Mouse (Mus musculus) neural tube, embryonic 11.5 days (tissue): Measurements from ENCODE around the gene Itga2. TPM values are rescaled to one million over a fixed set of nuclear protein-coding genes. Genes with fewer than 3 reads are reported as not detected.

Source experiments
- ATAC-seq: fragments of 200-750 bp; cut with Nextera tagmentation; 2 replicates; pipeline ENCODE4 v1.8.0; 2017; ENCODE audit warnings: moderate number of reproducible peaks, mild to moderate bottlenecking, moderate TSS enrichment, moderate library complexity; ENCODE audit not compliant: insufficient read depth, low FRiP score, low TSS enrichment
- DNase-seq: peaks from one replicate; pipeline ENCODE4 v3.0.0-alpha.2; 2015; ENCODE audit warnings: low spot score
- H3K27ac ChIP-seq: fragments of 300-500 bp; sonication (generic); 2 replicates; pipeline ENCODE4 v1.5.1; 2014; ENCODE audit warnings: low read depth, mild to moderate bottlenecking, low read length
- H3K27me3 ChIP-seq: fragments of 300-500 bp; sonication (generic); 2 replicates; pipeline ENCODE4 v1.6.1; 2014; ENCODE audit warnings: mild to moderate bottlenecking, low read length, mixed read lengths; ENCODE audit not compliant: control insufficient read depth, insufficient read depth
- H3K36me3 ChIP-seq: fragments of 300-500 bp; sonication (generic); 2 replicates; pipeline ENCODE4 v1.6.1; 2014; ENCODE audit warnings: mild to moderate bottlenecking, low read length, moderate library complexity, mixed read lengths; ENCODE audit not compliant: control insufficient read depth, insufficient read depth
- H3K4me1 ChIP-seq: fragments of 300-500 bp; sonication (generic); 2 replicates; pipeline ENCODE4 v1.6.1; 2014; ENCODE audit warnings: low read length, mixed read lengths; ENCODE audit not compliant: control insufficient read depth, insufficient read depth
- H3K4me2 ChIP-seq: fragments of 300-500 bp; sonication (generic); 2 replicates; pipeline ENCODE4 v1.6.1; 2014; ENCODE audit warnings: low read depth, mild to moderate bottlenecking, moderate library complexity
- H3K4me3 ChIP-seq: fragments of 300-500 bp; sonication (generic); 2 replicates; pipeline ENCODE4 v1.5.1; 2014; ENCODE audit warnings: low read depth, low read length
- H3K9ac ChIP-seq: fragments of 300-500 bp; sonication (generic); 2 replicates; pipeline ENCODE4 v1.6.1; 2014; ENCODE audit warnings: mild to moderate bottlenecking, low read length
- H3K9me3 ChIP-seq: fragments of 300-500 bp; sonication (generic); 2 replicates; pipeline ENCODE4 v1.6.1; 2016; ENCODE audit warnings: low read length; ENCODE audit not compliant: control insufficient read depth
- WGBS: fragments of 180-500 bp; shearing (Covaris S2); extraction: QIAGEN DNeasy Blood & Tissue Kit; methylation state at CpG from one replicate; pipeline ENCODE4 v1.1.7; 2014; 5-methylcytosine and 5-hydroxymethylcytosine counted together
- polyA plus RNA-seq: library from polyadenylated mRNA; unstranded; fragments of >200 nt; fragmentation: Nextera tagmentation; extraction: Ambion mirVana; gene quantifications from 2 replicates; pipeline ENCODE4 v1.2.1, GENCODE M21; 2014

Gene Itga2
- polyA plus RNA-seq, 1 experiment from 2014 or later: 0.92 TPM

DNA sequence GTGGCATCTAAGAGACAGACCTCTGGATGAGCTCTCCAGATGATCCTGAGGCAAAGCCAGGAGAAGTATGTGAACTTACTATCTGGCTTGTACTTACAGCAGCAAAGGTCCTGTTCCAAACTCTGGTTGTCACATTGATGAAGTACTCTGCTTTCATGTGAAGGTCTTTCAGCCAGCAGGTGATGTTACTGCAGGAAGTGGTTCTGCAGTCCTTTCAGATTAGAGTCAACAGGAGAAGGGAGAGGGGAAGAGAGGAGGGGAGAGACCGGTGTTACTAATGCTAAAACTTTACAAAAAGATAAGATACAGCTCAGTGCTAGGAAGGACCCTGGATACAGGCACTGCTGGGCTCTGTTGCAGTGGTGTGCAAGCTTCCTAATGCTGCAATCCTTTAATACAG lies 88.6 kb downstream of the Itga2 start:
- H3K4me2 ChIP-seq: no peak overlapping the region
- H3K4me1 ChIP-seq: no peaks in the 10 kb centered on the region
- 67% methylated on average over 1 of the region's 1 CpGs for WGBS
- no peak for ATAC-seq
- DNase-seq: no peak
- no peaks in the 10 kb centered on the region for H3K9me3 ChIP-seq
- H3K9ac ChIP-seq: no peak overlapping the region
- no peak overlapping the region for H3K4me3 ChIP-seq
- no peak overlapping the region for H3K27ac ChIP-seq
- H3K36me3 ChIP-seq: no peaks in the 10 kb centered on the region
- H3K27me3 ChIP-seq: no peaks in the 10 kb centered on the region

- Histone ChIP-seq H3K4me3 (no peak overlapping the region), H3K27ac (no peak overlapping the region), H3K27me3 (no peaks in the 10 kb centered on the region), H3K9me3 (no peaks in the 10 kb centered on the region), H3K4me2 (no peak overlapping the region), H3K4me1 (no peaks in the 10 kb centered on the region), H3K9ac (no peak overlapping the region), H3K36me3 (no peaks in the 10 kb centered on the region)
- 94% methylated on average over 4 of the region's 4 CpGs for WGBS
- no peak for ATAC-seq
- DNase-seq: no peak
These were observed 91.4 kb downstream of the Itga2 start for GRCm38 (mm10) chr13:114840545-114840944.

- 76% methylated on average over 9 of the region's 9 CpGs for WGBS
- Histone ChIP-seq H3K9me3 (no peaks in the 10 kb centered on the region), H3K4me1 (no peaks in the 10 kb centered on the region), H3K4me2 (no peak overlapping the region), H3K27me3 (no peaks in the 10 kb centered on the region), H3K36me3 (no peaks in the 10 kb centered on the region), H3K27ac (no peak overlapping the region), H3K9ac (no peak overlapping the region), H3K4me3 (no peak overlapping the region)
- no peak for ATAC-seq
- no peak for DNase-seq
These were observed 92.8 kb downstream of the Itga2 start for GRCm38 (mm10) chr13:114839098-114839497.

GRCm38 (mm10) chr13:114838535-114838990 lies 93.3 kb downstream of the Itga2 start:
- ATAC-seq: no peak
- no peak overlapping the region for H3K4me2 ChIP-seq
- H3K4me3 ChIP-seq: no peak overlapping the region
- H3K27me3 ChIP-seq: no peaks in the 10 kb centered on the region
- no peaks in the 10 kb centered on the region for H3K9me3 ChIP-seq
- WGBS: 68% methylated on average over 5 of the region's 5 CpGs
- no peak for DNase-seq
- H3K9ac ChIP-seq: no peak overlapping the region
- no peaks in the 10 kb centered on the region for H3K36me3 ChIP-seq
- no peaks in the 10 kb centered on the region for H3K4me1 ChIP-seq
- H3K27ac ChIP-seq: no peak overlapping the region

DNA sequence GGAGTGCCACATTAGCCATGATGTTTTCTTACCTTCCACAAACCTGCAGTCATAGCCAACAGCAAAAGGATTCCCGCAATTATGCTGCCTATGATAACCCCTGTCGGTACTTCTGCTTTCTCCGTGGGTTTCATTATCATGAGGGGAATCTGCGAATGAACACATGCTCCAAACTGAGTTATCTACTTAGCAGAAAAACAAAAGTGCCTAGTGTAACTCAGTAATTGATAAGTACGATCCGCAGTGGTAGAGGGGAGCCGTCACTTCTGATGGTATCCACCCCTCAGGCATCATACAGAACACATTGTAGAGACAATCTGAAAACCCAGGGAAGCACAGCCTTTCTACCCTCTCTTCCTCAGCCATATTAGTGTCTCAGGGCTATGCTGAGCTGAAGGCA lies 94.8 kb downstream of the Itga2 start:
- DNase-seq (no peak), ATAC-seq (no peak)
- H3K9me3 ChIP-seq: no peaks in the 10 kb centered on the region
- H3K36me3 ChIP-seq: no peaks in the 10 kb centered on the region
- H3K27ac ChIP-seq: no peak overlapping the region
- 94% methylated on average over 7 of the region's 7 CpGs for WGBS
- H3K27me3 ChIP-seq: no peaks in the 10 kb centered on the region
- no peaks in the 10 kb centered on the region for H3K4me1 ChIP-seq
- H3K9ac ChIP-seq: no peak overlapping the region
- H3K4me3 ChIP-seq: no peak overlapping the region
- H3K4me2 ChIP-seq: no peak overlapping the region

- WGBS: 77% methylated on average over 2 of the region's 2 CpGs
- Histone ChIP-seq H3K4me1 (no peaks in the 10 kb centered on the region), H3K4me3 (no peak overlapping the region), H3K9ac (no peak overlapping the region), H3K36me3 (0 out of 2 replicates have a peak, but pooled peaks cover 3% of the 10 kb centered on the region), H3K27ac (no peak overlapping the region), H3K27me3 (no peaks in the 10 kb centered on the region), H3K4me2 (no peak overlapping the region), H3K9me3 (no peaks in the 10 kb centered on the region)
- ATAC-seq: no peak
- DNase-seq: no peak
These were observed 97.3 kb downstream of the Itga2 start for GRCm38 (mm10) chr13:114834580-114834979.

- Histone ChIP-seq H3K9ac (no peak overlapping the region), H3K27me3 (no peaks in the 10 kb centered on the region), H3K9me3 (no peaks in the 10 kb centered on the region), H3K27ac (no peak overlapping the region), H3K4me3 (no peak overlapping the region), H3K4me1 (no peaks in the 10 kb centered on the region), H3K4me2 (no peak overlapping the region), H3K36me3 (0 out of 2 replicates have a peak, but pooled peaks cover 3% of the 10 kb centered on the region)
- 90% methylated on average over 4 of the region's 4 CpGs for WGBS
- DNase-seq (no peak), ATAC-seq (no peak)
These were observed 98.5 kb downstream of the Itga2 start for GRCm38 (mm10) chr13:114833351-114833750.

- DNase-seq: no peak
- 75% methylated on average over 5 of the region's 5 CpGs for WGBS
- H3K9ac ChIP-seq: no peak overlapping the region
These were observed 99.1 kb downstream of the Itga2 start for GRCm38 (mm10) chr13:114832761-114833160.

GRCm38 (mm10) chr13:114831367-114831833 lies 100.5 kb downstream of the Itga2 start:
- Histone ChIP-seq H3K27ac (no peak overlapping the region), H3K9me3 (no peaks in the 10 kb centered on the region), H3K4me2 (no peak overlapping the region), H3K9ac (no peak overlapping the region), H3K4me1 (no peaks in the 10 kb centered on the region), H3K4me3 (no peak overlapping the region), H3K36me3 (0 out of 2 replicates have a peak, but pooled peaks cover 3% of the 10 kb centered on the region), H3K27me3 (no peaks in the 10 kb centered on the region)
- DNase-seq: no peak
- peak; percentile 59; the same call in 1 of the 2 replicates for ATAC-seq
- 82% methylated on average over 4 of the region's 4 CpGs for WGBS

More at GRCm38 (mm10) chr13:114832761-114833160, 99.1 kb downstream of the Itga2 start:
- H3K27ac ChIP-seq: no peak overlapping the region
- no peak overlapping the region for H3K4me2 ChIP-seq
- H3K4me1 ChIP-seq: no peaks in the 10 kb centered on the region
- H3K36me3 ChIP-seq: 0 out of 2 replicates have a peak, but pooled peaks cover 3% of the 10 kb centered on the region
- no peak for ATAC-seq
- no peaks in the 10 kb centered on the region for H3K9me3 ChIP-seq
- no peaks in the 10 kb centered on the region for H3K27me3 ChIP-seq
- no peak overlapping the region for H3K4me3 ChIP-seq
